Comparison of ENCODE assay signal across 8 mouse cellular contexts in genomic region chr17:36835591-36836426, GRCm38 (mm10). TPM values are rescaled to one million over a fixed set of nuclear protein-coding genes. Genes with fewer than 3 reads are reported as not detected.
DNase-seq lines count a peak whose midpoint lies in the region; ATAC-seq and TF ChIP-seq lines count a peak whose summit lies in the region.

No protein-coding gene starts in this region.

- TF ChIP-seq EP300 in lung, postnatal 0 days (IDR thresholded peaks at IDR 0.05): no peak

- H3K4me3 ChIP-seq in lung, postnatal 0 days (ENCODE audit: low read depth, low read length): peak overlapping the region; percentile 75

- peak; percentile 70 for ATAC-seq in frontal cortex, adult (ENCODE audit: low TSS enrichment)
- peak; percentile 55 to 72 for ATAC-seq in hematopoietic stem cell, adult 5-6 weeks (replicated peaks in 1 of 2; ENCODE audit: insufficient read depth in 1 of 2, low FRiP score in 2 of 2, low TSS enrichment in 1 of 2, low read depth in 1 of 2, poor library complexity in 2 of 2, severe bottlenecking in 2 of 2)
- ATAC-seq in lung, postnatal 0 days: no peak

- no peaks in the 10 kb centered on the region for H3K27me3 ChIP-seq in lung, postnatal 0 days (replicated peaks; ENCODE audit: insufficient read depth, low read length)

- H3K4me2 ChIP-seq in lung, postnatal 0 days (replicated peaks; ENCODE audit: low read depth, low read length): peak overlapping the region; percentile 66

- H3K9me3 ChIP-seq in lung, postnatal 0 days (ENCODE audit: low read length): no peaks in the 10 kb centered on the region

- peak overlapping the region; percentile 98 for H3K27ac ChIP-seq in lung, postnatal 0 days (ENCODE audit: low read length)

- no peak overlapping the region; the same call in 1 of the 2 replicates for H3K9ac ChIP-seq in lung, postnatal 0 days (replicated peaks; ENCODE audit: low read depth)

- 32% methylated on average over 12 of the region's 12 CpGs for WGBS in lung, postnatal 0 days

- H3K36me3 ChIP-seq in lung, postnatal 0 days (ENCODE audit: insufficient read depth, low read length): no peaks in the 10 kb centered on the region

- H3K4me1 ChIP-seq in lung, postnatal 0 days (ENCODE audit: insufficient read depth, low read depth, low read length): peaks cover 4% of the 10 kb centered on the region; the same call in 1 of the 2 replicates

- peak; percentile 79 for DNase-seq in MN1 (ENCODE audit: low spot score)
- peak; percentile 41 for DNase-seq in cerebellum, adult 8-10 months
- DNase-seq in layer of hippocampus, adult 9-10 months (ENCODE audit: low spot score): peak; percentile 15
- peak; percentile 77 for DNase-seq in lung, postnatal 0 days (ENCODE audit: low spot score)
- DNase-seq in retina, embryonic 14.5 days (ENCODE audit: low spot score): peak; percentile 48
- DNase-seq in thymus, postnatal 4 days: peak; percentile 79

- peak; percentile 45 for TF ChIP-seq CTCF in lung, postnatal 0 days (IDR thresholded peaks at IDR 0.05)

RNA-seq across cellular contexts. Expression of gene Trim26, which starts 1.1 kb away (rescaled TPM):
- 22.2 and 27.6 TPM in 2 replicates for total RNA-seq in hematopoietic stem cell, adult 5-6 weeks (2017)
- polyA plus RNA-seq in lung, postnatal 0 days (2015; fragmentation: Nextera tagmentation; extraction: Ambion mirVana): 29.7 and 35.3 TPM in 2 replicates

RNA-seq across cellular contexts. Expression of gene H2-M10.6, which starts 23.8 kb away (rescaled TPM):
- not detected in 2 replicates for total RNA-seq in hematopoietic stem cell, adult 5-6 weeks (2017)
- polyA plus RNA-seq in lung, postnatal 0 days (2015; fragmentation: Nextera tagmentation; extraction: Ambion mirVana): not detected in 2 replicates

RNA-seq across cellular contexts. Expression of gene Trim15, which starts 31.2 kb away (rescaled TPM):
- not detected in 2 replicates for total RNA-seq in hematopoietic stem cell, adult 5-6 weeks (2017)
- polyA plus RNA-seq in lung, postnatal 0 days (2015; fragmentation: Nextera tagmentation; extraction: Ambion mirVana): 0.10 and 0.14 TPM in 2 replicates

RNA-seq across cellular contexts. Expression of gene Trim10, which starts 33.6 kb away (rescaled TPM):
- 1.1 and 3.9 TPM in 2 replicates for total RNA-seq in hematopoietic stem cell, adult 5-6 weeks (2017)
- 3.5 and 3.6 TPM in 2 replicates for polyA plus RNA-seq in lung, postnatal 0 days (2015; fragmentation: Nextera tagmentation; extraction: Ambion mirVana)

RNA-seq across cellular contexts. Expression of gene Trim40, which starts 54.1 kb away (rescaled TPM):
- not detected in 2 replicates for total RNA-seq in hematopoietic stem cell, adult 5-6 weeks (2017)
- not detected in 2 replicates for polyA plus RNA-seq in lung, postnatal 0 days (2015; fragmentation: Nextera tagmentation; extraction: Ambion mirVana)

Comparison
In these comparisons a context has a peak if more than half of its experiments do, and no peak if none do; other contexts are left out.
1. DNase-seq: peak in every context shown above with its lines; median percentile 79 in MN1; 79 in thymus, postnatal 4 days; 77 in lung, postnatal 0 days; 48 in retina, embryonic 14.5 days; 41 in cerebellum, adult 8-10 months; 15 in layer of hippocampus, adult 9-10 months.